Mouse (Mus musculus): ENCODE results near the gene Cldn7.

DNA sequence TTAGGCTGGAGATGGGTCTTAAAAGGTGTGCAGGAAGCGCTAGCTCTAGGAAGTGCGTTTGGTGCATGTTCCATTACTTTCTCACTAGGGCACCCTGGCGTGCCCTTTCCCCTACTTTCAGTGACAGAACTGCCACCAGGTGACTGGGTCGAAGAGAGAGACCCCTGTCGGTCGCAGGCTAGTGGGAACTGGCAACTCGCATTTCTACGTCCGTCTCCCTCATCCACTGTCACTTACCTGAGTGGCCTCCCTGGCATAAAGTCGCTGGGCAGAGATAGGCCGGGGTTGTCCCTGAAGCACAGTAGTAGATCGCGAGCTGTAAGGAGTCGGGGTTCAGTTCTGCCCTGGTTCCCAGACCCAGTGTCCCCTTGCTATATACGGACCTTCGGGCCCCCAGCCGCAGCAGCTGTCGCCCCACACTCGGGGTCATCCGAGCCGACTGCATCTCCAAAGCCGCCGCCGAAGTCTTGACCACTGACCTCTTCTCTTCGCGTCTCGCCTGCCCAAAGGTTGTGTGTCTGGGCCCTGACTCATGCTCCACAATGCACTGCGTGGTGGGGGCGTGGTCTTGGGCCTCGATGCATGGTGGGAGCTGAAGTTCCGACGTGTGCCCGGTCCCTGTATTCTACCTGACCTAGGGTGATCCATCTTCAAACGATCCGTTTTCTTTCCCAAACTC, 50.4 kb downstream of the Cldn7 start, which contains the start of gene Acadvl:
- TF ChIP-seq CTCF (conservative IDR thresholded peaks at IDR 0.05; ENCODE audit: low read length) (no peak), POU5F1 (IDR thresholded peaks at IDR 0.05; ENCODE audit: borderline replicate concordance, low read length) (no peak), NANOG (IDR thresholded peaks at IDR 0.05; ENCODE audit: borderline replicate concordance, low read length) (no peak)
